Mouse (Mus musculus) neutrophil, adult 5-6 weeks (primary cell): ENCODE results near the gene Bclaf1. TPM values are rescaled to one million over a fixed set of nuclear protein-coding genes. Genes with fewer than 3 reads are reported as not detected.

Experiments used
- ATAC-seq: fragments of 151-379, 151-347 bp; 2 replicates; pipeline ENCODE4 v1.8.0; 2017; ENCODE audit warnings: mild to moderate bottlenecking, moderate TSS enrichment; ENCODE audit not compliant: insufficient number of reproducible peaks, poor library complexity, low FRiP score, severe bottlenecking; ENCODE audit errors: extremely low read depth
- total RNA-seq: library from RNA; stranded (forward); fragments of 200-1000 nt; gene quantifications from 2 replicates; pipeline ENCODE4 v1.2.3, GENCODE M21; 2017

Gene Bclaf1
- total RNA-seq, 1 experiment from 2014 or later: 450 TPM

DNA sequence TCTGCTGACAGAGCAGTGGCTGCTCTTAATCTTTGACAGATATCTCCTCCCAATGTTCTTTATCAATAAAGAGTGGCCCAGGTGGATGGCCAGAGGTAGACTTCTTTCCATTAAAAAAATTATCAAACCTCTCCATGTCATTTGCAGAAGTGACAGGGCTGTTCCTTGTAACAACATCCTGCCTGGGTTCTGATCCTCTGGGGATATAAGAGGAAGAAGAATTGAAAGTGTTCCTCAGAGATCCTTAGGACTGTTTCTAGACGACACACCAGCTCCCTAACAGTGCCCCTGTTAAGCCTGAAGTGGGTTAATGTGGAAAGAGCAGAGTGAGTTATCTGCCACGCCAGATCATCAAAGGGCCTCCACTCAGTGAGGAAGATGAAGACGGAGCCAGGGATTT is 78.3 kb downstream of the Bclaf1 start:
- no peak for ATAC-seq

Other genes with a start within 250 kb of the Bclaf1 start
- gene Map7, start 164.0 kb upstream of the Bclaf1 start, total RNA-seq: 13.8 and 15.8 TPM in 2 replicates
- 0.61 and 0.81 TPM in 2 replicates for gene Mtfr2, start 35.3 kb downstream of the Bclaf1 start, total RNA-seq